Mouse (Mus musculus): ENCODE data around the gene Ifi206.
"Not testable (repeated sequence)": the region's sequence is repeated elsewhere in the genome, so short reads cannot be mapped to it uniquely, and the experiment has no call there.

Gene Ifi206

GRCm38 (mm10) chr1:173490812-173491480 lies at the start of gene Ifi206:
Gene Ifi206, minus strand, starts transcription at chr1:173491041.
- peak; percentile 42 to 51 for DNase-seq (ENCODE audit: low read depth in 2 of 2, low spot score in 2 of 2)

GRCm38 (mm10) chr1:173535791-173536190 lies 45.0 kb upstream of the Ifi206 start, which contains the start of gene Ifi214:
Gene Ifi214, minus strand, starts transcription at chr1:173535957.
- not testable (repeated sequence) for DNase-seq (ENCODE audit: low read depth in 2 of 2, low spot score in 2 of 2)

GRCm38 (mm10) chr1:173521452-173521851 lies 30.6 kb upstream of the Ifi206 start:
- no peak for DNase-seq (ENCODE audit: low read depth in 2 of 2, low spot score in 2 of 2)

GRCm38 (mm10) chr1:173510595-173510994 lies 19.8 kb upstream of the Ifi206 start:
- DNase-seq (ENCODE audit: low read depth in 2 of 2, low spot score in 2 of 2) = not testable (repeated sequence)

GRCm38 (mm10) chr1:173491483-173491882 lies 642 bp upstream of the Ifi206 start:
- DNase-seq (ENCODE audit: low read depth in 2 of 2, low spot score in 2 of 2) = not testable (repeated sequence)

- not testable (repeated sequence) for DNase-seq (ENCODE audit: low read depth in 2 of 2, low spot score in 2 of 2)
Observed at GRCm38 (mm10) chr1:173481182-173481574, 9.7 kb downstream of the Ifi206 start.

GRCm38 (mm10) chr1:173480399-173481181 lies 10.3 kb downstream of the Ifi206 start:
- not testable (repeated sequence) for DNase-seq (ENCODE audit: low read depth in 2 of 2, low spot score in 2 of 2)

- DNase-seq (ENCODE audit: low read depth in 2 of 2, low spot score in 2 of 2) = no peak
Observed at GRCm38 (mm10) chr1:173456761-173457160, 34.1 kb downstream of the Ifi206 start.

- DNase-seq (ENCODE audit: low read depth in 2 of 2, low spot score in 2 of 2) = peak; percentile 15 to 51
Observed at GRCm38 (mm10) chr1:173456139-173456754, 34.6 kb downstream of the Ifi206 start.

GRCm38 (mm10) chr1:173451665-173452064 lies 39.2 kb downstream of the Ifi206 start:
- no peak for DNase-seq (ENCODE audit: low read depth in 2 of 2, low spot score in 2 of 2)

- DNase-seq (ENCODE audit: low read depth in 2 of 2, low spot score in 2 of 2) = no peak
Observed at GRCm38 (mm10) chr1:173450621-173451020, 40.2 kb downstream of the Ifi206 start.

GRCm38 (mm10) chr1:173447067-173447466 lies 43.8 kb downstream of the Ifi206 start:
- no peak for DNase-seq (ENCODE audit: low read depth in 2 of 2, low spot score in 2 of 2)

- DNase-seq (ENCODE audit: low read depth in 2 of 2, low spot score in 2 of 2) = no peak
Observed at GRCm38 (mm10) chr1:173443061-173443460, 47.8 kb downstream of the Ifi206 start.

- DNase-seq (ENCODE audit: low read depth in 2 of 2, low spot score in 2 of 2) = peak; percentile 30 to 43
Observed at GRCm38 (mm10) chr1:173441210-173441609, 49.6 kb downstream of the Ifi206 start.

GRCm38 (mm10) chr1:173440681-173441080 lies 50.2 kb downstream of the Ifi206 start:
- peak in 1 of 2 experiments; percentile 26 for DNase-seq (ENCODE audit: low read depth in 2 of 2, low spot score in 2 of 2)

GRCm38 (mm10) chr1:173437161-173437953 lies 53.5 kb downstream of the Ifi206 start:
- peak; percentile 43 to 66 for DNase-seq (ENCODE audit: low read depth in 2 of 2, low spot score in 2 of 2)

- peak; percentile 61 to 62 for DNase-seq (ENCODE audit: low read depth in 2 of 2, low spot score in 2 of 2)
Observed at GRCm38 (mm10) chr1:173432411-173432810, 58.4 kb downstream of the Ifi206 start.

- peak; percentile 24 to 59 for DNase-seq (ENCODE audit: low read depth in 2 of 2, low spot score in 2 of 2)
Observed at GRCm38 (mm10) chr1:173429995-173430699, 60.7 kb downstream of the Ifi206 start.

GRCm38 (mm10) chr1:173427385-173427784 lies 63.5 kb downstream of the Ifi206 start:
- no peak for DNase-seq (ENCODE audit: low read depth in 2 of 2, low spot score in 2 of 2)

GRCm38 (mm10) chr1:173426345-173426744 lies 64.5 kb downstream of the Ifi206 start:
- no peak for DNase-seq (ENCODE audit: low read depth in 2 of 2, low spot score in 2 of 2)

All from CD8-positive naive resting alpha-beta T cell, adult 2 months (primary cell).